Mouse (Mus musculus) bone marrow macrophage, adult 2 months (primary cell): ENCODE results near the gene Fkbp15.

ENCODE experiments used
- CTCF ChIP-seq: IDR thresholded peaks from 2 replicates; pipeline ENCODE4 v1.5.1; 2012; ENCODE audit warnings: low read depth, mild to moderate bottlenecking, low read length, moderate library complexity
- POLR2A ChIP-seq: IDR thresholded peaks from 2 replicates; pipeline ENCODE4 v1.6.1; 2012; ENCODE audit warnings: mild to moderate bottlenecking, low read depth, low read length, borderline replicate concordance

- no peak for TF ChIP-seq POLR2A
- TF ChIP-seq CTCF = no peak
These were observed 12.6 kb downstream of the Fkbp15 start for GRCm38 (mm10) chr4:62347605-62348328.
